Mouse (Mus musculus) lung, postnatal 0 days (tissue): ENCODE measurements at regions not wholly inside any gene's neighbourhood (a gene's known extent, or its start where the extent isn't known, plus 50 kb on each side); places are given as distances from the start of the nearest gene placed in this dataset.

ENCODE experiments used
- ATAC-seq: fragments of 200-750 bp; cut with Nextera tagmentation; 2 replicates; pipeline ENCODE4 v1.8.0; 2017; ENCODE audit warnings: moderate library complexity
- DNase-seq: peaks from one replicate; pipeline ENCODE4 v3.0.0-alpha.2; 2016; ENCODE audit warnings: low spot score
- H3K27ac ChIP-seq: fragments of 300-500 bp; sonication (generic); 2 replicates; pipeline ENCODE4 v1.5.1; 2014; ENCODE audit warnings: antibody characterized with exemption, mild to moderate bottlenecking, low read length, mixed read lengths
- H3K27me3 ChIP-seq: fragments of 300-500 bp; sonication (generic); replicated peaks from 2 replicates; pipeline ENCODE4 v1.6.1; 2014; ENCODE audit warnings: low read length, mixed read lengths; ENCODE audit not compliant: insufficient read depth
- H3K36me3 ChIP-seq: fragments of 300-500 bp; sonication (generic); 2 replicates; pipeline ENCODE4 v1.6.1; 2014; ENCODE audit warnings: low read length, mixed read lengths; ENCODE audit not compliant: insufficient read depth
- H3K4me1 ChIP-seq: fragments of 300-500 bp; sonication (generic); 2 replicates; pipeline ENCODE4 v1.6.1; 2014; ENCODE audit warnings: antibody characterized with exemption, low read depth, low read length, mixed read lengths; ENCODE audit not compliant: insufficient read depth
- H3K4me2 ChIP-seq: fragments of 300-500 bp; sonication (generic); replicated peaks from 2 replicates; pipeline ENCODE4 v1.6.1; 2014; ENCODE audit warnings: low read depth, mild to moderate bottlenecking, low read length, moderate library complexity, mixed read lengths
- H3K4me3 ChIP-seq: fragments of 300-500 bp; sonication (generic); 2 replicates; pipeline ENCODE4 v1.5.1; 2014; ENCODE audit warnings: low read depth, low read length
- H3K9ac ChIP-seq: fragments of 300-500 bp; sonication (generic); replicated peaks from 2 replicates; pipeline ENCODE4 v1.6.1; 2014; ENCODE audit warnings: low read depth, mild to moderate bottlenecking
- H3K9me3 ChIP-seq: fragments of 300-500 bp; sonication (generic); 2 replicates; pipeline ENCODE4 v1.6.1; 2016; ENCODE audit warnings: low read length, mixed read lengths
- CTCF ChIP-seq: IDR thresholded peaks from 2 replicates; pipeline ENCODE4 v1.5.1; 2016; ENCODE audit warnings: antibody characterized with exemption, mild to moderate bottlenecking
- EP300 ChIP-seq: IDR thresholded peaks from 2 replicates; pipeline ENCODE4 v1.6.1; 2016; ENCODE audit warnings: antibody characterized with exemption, mild to moderate bottlenecking, control low read depth
- WGBS: fragments of 180-500 bp; shearing (Covaris S2); extraction: QIAGEN DNeasy Blood & Tissue Kit; methylation state at CpG from one replicate; pipeline ENCODE4 v1.1.7; 2014; 5-methylcytosine and 5-hydroxymethylcytosine counted together

- no peaks in the 10 kb centered on the region for H3K36me3 ChIP-seq
- no peak overlapping the region for H3K9ac ChIP-seq
- no peak overlapping the region for H3K4me2 ChIP-seq
- H3K4me3 ChIP-seq, result no peak overlapping the region
- H3K27ac ChIP-seq, result no peak overlapping the region
- WGBS, result 69% methylated on average over 17 of the region's 17 CpGs
- no peaks in the 10 kb centered on the region for H3K9me3 ChIP-seq
- H3K4me1 ChIP-seq, result no peaks in the 10 kb centered on the region
- no peaks in the 10 kb centered on the region for H3K27me3 ChIP-seq
- DNase-seq, result no peak
- TF ChIP-seq EP300 (no peak), CTCF (no peak)
- no peak for ATAC-seq
These were observed 145.4 kb upstream of the Stx16 start for GRCm38 (mm10) chr2:173930606-173931177.

- Histone ChIP-seq H3K9ac (no peak overlapping the region), H3K4me2 (no peak overlapping the region), H3K4me1 (no peaks in the 10 kb centered on the region), H3K27me3 (no peaks in the 10 kb centered on the region), H3K36me3 (no peaks in the 10 kb centered on the region), H3K27ac (no peak overlapping the region), H3K4me3 (no peak overlapping the region), H3K9me3 (no peaks in the 10 kb centered on the region)
- WGBS, result 79% methylated on average over 5 of the region's 5 CpGs
- no peak for ATAC-seq
- DNase-seq, result no peak
- no peak for TF ChIP-seq CTCF
These were observed 140.4 kb upstream of the Stx16 start for GRCm38 (mm10) chr2:173935706-173936105.

GRCm38 (mm10) chr2:173937531-173938439 is 138.3 kb upstream of the Stx16 start:
- WGBS, result 63% methylated on average over 18 of the region's 18 CpGs

GRCm38 (mm10) chr2:173938440-173938787 is 137.7 kb upstream of the Stx16 start:
- H3K9ac ChIP-seq, result no peak overlapping the region
- H3K4me1 ChIP-seq, result no peaks in the 10 kb centered on the region
- DNase-seq, result no peak
- H3K27ac ChIP-seq, result no peak overlapping the region
- no peak overlapping the region for H3K4me2 ChIP-seq
- no peak for ATAC-seq
- H3K9me3 ChIP-seq, result no peaks in the 10 kb centered on the region
- H3K36me3 ChIP-seq, result no peaks in the 10 kb centered on the region
- H3K4me3 ChIP-seq, result no peak overlapping the region
- H3K27me3 ChIP-seq, result no peaks in the 10 kb centered on the region
- TF ChIP-seq CTCF (no peak), EP300 (no peak)
- 69% methylated on average over 11 of the region's 11 CpGs for WGBS

More at GRCm38 (mm10) chr2:173937531-173938439, 138.3 kb upstream of the Stx16 start:
- Histone ChIP-seq H3K27ac (no peak overlapping the region), H3K4me2 (no peak overlapping the region), H3K9ac (no peak overlapping the region), H3K36me3 (no peaks in the 10 kb centered on the region), H3K4me1 (no peaks in the 10 kb centered on the region), H3K27me3 (no peaks in the 10 kb centered on the region), H3K4me3 (no peak overlapping the region), H3K9me3 (no peaks in the 10 kb centered on the region)
- no peak for ATAC-seq
- TF ChIP-seq CTCF (no peak), EP300 (no peak)
- no peak for DNase-seq

- H3K27me3 ChIP-seq, result no peaks in the 10 kb centered on the region
- H3K9me3 ChIP-seq, result no peaks in the 10 kb centered on the region
- H3K4me3 ChIP-seq, result no peak overlapping the region
- TF ChIP-seq CTCF, result no peak
- TF ChIP-seq EP300, result no peak
- H3K36me3 ChIP-seq, result no peaks in the 10 kb centered on the region
- no peak overlapping the region for H3K9ac ChIP-seq
- no peak for ATAC-seq
- no peak overlapping the region for H3K4me2 ChIP-seq
- no peak for DNase-seq
- H3K27ac ChIP-seq, result no peak overlapping the region
- H3K4me1 ChIP-seq, result no peaks in the 10 kb centered on the region
- WGBS, result 85% methylated on average over 5 of the region's 5 CpGs
These were observed 130.7 kb upstream of the Stx16 start for GRCm38 (mm10) chr2:173945441-173945840.

GRCm38 (mm10) chr2:173948586-173948985 is 127.5 kb upstream of the Stx16 start:
- no peak overlapping the region for H3K9ac ChIP-seq
- WGBS, result 73% methylated on average over 5 of the region's 5 CpGs
- no peak for ATAC-seq
- no peak overlapping the region for H3K27ac ChIP-seq
- DNase-seq, result no peak
- H3K4me3 ChIP-seq, result no peak overlapping the region
- H3K4me1 ChIP-seq, result no peaks in the 10 kb centered on the region
- H3K9me3 ChIP-seq, result no peaks in the 10 kb centered on the region
- no peaks in the 10 kb centered on the region for H3K36me3 ChIP-seq
- H3K27me3 ChIP-seq, result no peaks in the 10 kb centered on the region
- TF ChIP-seq EP300, result no peak
- no peak for TF ChIP-seq CTCF
- no peak overlapping the region for H3K4me2 ChIP-seq
